Mouse (Mus musculus) yolk sac, embryonic 10.5 days (tissue): ENCODE measurements around the gene Rnf31.

Experiments
- DNase-seq: peaks from one replicate; pipeline ENCODE4 v3.0.0-alpha.2; 2017; ENCODE audit warnings: low spot score

The Rnf31 gene

DNA sequence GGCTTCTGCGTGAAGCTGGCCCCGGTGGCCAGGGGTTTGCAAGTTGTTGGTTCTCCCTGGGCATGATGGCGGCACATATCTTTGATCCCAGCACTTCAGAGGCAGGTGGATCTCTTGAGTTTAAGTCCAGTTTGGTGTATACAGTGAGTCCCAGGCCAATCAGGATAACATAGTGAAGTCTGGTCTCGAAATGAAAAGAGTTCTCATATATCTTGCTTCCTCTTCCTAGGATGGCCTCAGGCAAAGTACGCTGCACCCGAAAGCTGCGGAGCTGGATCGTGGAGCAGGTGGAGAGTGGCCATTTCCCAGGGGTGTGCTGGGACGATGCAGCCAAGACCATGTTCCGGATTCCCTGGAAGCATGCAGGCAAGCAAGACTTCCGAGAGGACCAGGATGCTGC is 13.3 kb downstream of the Rnf31 start:
- no peak for DNase-seq

DNA sequence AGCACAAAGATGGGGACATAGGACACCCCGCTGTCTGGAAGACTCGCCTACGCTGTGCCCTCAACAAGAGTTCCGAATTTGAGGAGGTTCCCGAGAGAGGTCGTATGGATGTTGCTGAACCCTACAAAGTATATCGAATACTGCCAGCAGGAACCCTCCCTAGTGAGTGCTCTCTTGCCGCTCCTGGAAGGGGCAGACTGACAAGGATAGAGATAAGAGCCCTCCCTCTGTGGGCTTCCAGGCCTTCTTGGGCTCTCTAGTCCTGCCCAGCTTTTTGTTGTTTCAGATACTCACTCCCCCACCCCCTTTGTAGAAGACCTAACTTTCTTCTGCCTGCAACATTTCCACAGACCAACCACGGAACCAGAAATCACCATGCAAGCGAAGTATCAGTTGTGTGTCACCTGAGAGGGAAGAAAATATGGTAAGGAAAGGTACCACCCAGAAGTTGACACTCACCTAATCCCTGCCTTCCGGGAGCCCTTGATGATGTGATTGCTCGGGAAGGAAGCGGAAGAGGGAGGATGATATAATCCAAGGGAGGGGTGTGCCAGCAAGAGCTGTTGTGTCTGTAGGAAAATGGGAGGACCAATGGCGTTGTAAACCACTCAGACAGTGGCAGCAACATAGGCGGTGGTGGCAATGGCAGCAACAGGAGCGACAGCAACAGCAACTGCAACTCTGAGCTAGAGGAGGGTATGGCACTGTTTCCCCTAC is 14.4 kb downstream of the Rnf31 start:
- DNase-seq, result no peak

- DNase-seq, result no peak
Measured at GRCm38 (mm10) chr14:55608339-55608738, 16.8 kb downstream of the Rnf31 start.

GRCm38 (mm10) chr14:55613346-55613745 is 21.8 kb downstream of the Rnf31 start:
- peak; percentile 44 for DNase-seq

DNA sequence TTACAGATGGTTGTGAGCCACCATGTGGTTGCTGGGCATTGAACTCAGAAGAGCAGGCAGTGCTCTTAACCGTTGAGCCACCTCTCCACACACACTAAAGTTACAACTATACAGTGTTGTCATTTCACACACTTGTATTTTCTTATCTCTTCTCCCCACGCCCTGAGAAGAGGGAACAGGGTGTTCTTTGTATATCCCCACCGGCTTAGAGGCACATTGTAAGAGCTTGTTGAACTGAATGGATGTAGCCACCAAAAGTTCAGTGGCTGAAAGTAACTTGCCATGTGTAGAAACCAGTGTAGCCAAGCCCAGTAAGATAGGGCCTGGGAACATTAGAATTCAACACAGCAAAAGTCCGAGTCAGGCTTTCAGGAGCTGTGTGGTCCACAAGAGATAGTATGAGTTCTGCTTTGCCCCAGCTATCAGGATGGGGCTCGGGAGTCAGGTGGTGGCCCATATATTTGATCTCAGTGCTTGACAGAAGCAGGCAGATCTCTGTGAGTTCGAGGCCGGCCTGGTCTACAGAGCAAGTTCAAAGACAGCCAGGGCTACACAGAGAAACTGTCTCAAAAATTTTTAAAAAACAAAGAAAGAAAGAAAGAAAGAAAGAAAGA is 23.2 kb downstream of the Rnf31 start:
- no peak for DNase-seq

GRCm38 (mm10) chr14:55615876-55616275 is 24.4 kb downstream of the Rnf31 start:
- DNase-seq, result peak; percentile 54

DNA sequence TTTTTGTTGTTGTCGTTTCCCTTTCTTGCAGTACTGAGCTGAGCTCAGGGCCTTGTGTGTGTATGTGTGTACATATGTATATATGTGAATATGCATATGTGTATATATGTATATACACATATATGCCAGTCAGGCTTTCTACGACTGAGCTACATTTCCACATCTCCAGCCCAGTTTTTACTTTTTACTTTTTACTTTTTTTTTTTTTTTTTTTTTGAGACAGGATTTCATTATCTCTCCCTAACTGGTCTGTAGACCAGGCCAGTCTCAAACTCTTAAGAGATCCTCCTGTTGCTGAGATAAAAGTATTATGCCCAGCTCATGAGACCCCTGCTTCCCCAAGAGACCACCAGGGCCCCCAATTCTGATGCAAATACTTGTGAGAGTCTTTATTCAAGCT is 25.3 kb downstream of the Rnf31 start:
- DNase-seq, result no peak

- DNase-seq, result peak; percentile 87
Measured at GRCm38 (mm10) chr14:55617822-55618221, 26.3 kb downstream of the Rnf31 start, which contains the start of gene Rec8. Rec8 (plus strand) TSS chr14:55618037.

GRCm38 (mm10) chr14:55618486-55619195 is 27.1 kb downstream of the Rnf31 start:
- DNase-seq, result peak; percentile 19

- DNase-seq, result no peak
Measured at GRCm38 (mm10) chr14:55628077-55628827, 36.7 kb downstream of the Rnf31 start.

- no peak for DNase-seq
Measured at GRCm38 (mm10) chr14:55629312-55629711, 37.8 kb downstream of the Rnf31 start.

- no peak for DNase-seq
Measured at GRCm38 (mm10) chr14:55634874-55635522, 43.5 kb downstream of the Rnf31 start.

GRCm38 (mm10) chr14:55635523-55636007 is 44.1 kb downstream of the Rnf31 start, which contains the start of gene Ipo4:
Ipo4 (minus strand) TSS chr14:55635957.
- DNase-seq, result peak; percentile 87

- no peak for DNase-seq
Measured at GRCm38 (mm10) chr14:55637795-55638194, 46.3 kb downstream of the Rnf31 start, which contains the start of gene Gm49378. Gm49378 (minus strand) TSS chr14:55637895.

GRCm38 (mm10) chr14:55640816-55641215 is 49.3 kb downstream of the Rnf31 start:
- DNase-seq, result no peak

DNA sequence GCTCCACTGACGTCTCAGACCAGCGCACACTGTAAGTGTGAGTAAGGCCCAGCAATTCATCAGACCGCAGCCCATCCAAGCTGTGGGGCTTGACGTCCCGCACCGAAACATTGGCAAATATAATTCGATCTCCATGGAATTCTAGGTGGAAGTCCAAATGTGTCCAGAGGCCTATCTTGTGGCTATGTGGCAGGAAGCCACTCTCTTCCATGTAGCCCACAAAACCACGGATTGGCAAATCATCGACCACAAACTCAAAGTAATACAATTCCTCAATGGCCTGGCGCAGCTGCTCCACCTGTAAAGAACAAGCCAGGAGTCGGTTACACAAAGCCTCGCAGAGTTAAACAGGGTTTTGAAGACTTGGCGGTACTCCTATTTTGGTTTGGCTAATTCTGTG is 49.8 kb downstream of the Rnf31 start:
- DNase-seq, result no peak

DNA sequence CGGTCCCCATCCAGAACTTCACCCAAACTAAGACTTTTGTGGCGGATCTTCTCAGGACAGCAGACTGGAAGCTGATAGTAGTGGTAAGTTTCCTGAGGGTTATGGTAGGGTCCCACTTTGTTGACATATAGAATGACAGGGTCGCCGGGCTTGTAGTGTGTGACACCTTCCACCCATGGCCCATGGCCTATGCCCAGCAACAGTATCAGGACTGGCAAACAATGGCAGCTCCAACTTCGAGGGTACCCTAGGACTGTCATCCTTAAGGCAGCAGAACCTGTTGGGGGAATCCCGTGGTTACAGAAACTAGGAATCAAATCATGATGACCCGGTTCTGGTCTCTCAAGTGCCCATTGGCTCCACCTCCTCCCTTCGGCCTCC is 51.2 kb downstream of the Rnf31 start:
- DNase-seq, result no peak

DNA sequence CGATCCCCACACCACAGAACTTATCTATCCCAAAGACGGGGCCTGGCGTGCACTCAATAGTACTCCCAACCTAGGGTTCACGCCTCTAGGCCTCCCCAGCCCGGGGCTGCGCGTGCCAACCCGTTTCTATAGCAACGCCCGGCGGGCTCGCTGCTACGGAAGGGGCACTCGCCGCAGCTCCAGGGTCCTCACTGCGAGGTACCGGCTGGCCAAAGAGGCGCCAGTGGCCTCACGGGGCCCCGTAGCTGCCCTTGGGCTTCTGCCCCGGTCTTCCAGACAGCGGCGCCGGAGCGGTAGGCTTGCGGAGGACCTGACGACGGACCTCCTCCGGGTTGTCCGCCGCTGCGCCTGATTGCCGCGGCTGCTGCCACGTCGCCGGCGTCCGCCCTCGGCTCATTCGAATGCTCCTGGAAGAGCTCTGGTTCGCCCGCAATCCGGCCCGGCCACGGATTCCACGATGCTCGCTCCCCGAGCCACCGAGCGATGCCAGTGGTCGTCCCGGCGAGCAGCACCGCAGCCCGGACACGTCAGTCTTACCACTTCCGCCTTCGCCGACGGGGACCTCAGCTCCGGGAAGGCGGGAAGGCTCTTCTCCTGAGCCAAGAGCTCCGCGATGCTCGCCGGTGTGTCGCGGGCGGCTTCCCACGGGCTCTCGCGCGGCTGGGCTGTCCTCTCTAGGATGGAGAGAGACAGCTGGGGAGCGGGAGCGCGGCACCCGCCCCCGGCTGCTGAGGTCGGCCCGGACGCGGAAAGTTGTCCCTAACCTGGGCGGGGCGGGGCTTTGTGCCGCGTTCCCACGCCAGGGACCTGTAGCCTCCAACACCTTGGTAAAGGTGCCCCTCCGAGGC is 51.8 kb downstream of the Rnf31 start, which contains the start of gene Tm9sf1:
Gene Tm9sf1, minus strand, starts transcription at position 747 of the 848 bp plus-strand sequence.
- DNase-seq, result peak; percentile 93

GRCm38 (mm10) chr14:55644261-55644888 is 52.9 kb downstream of the Rnf31 start:
- DNase-seq, result peak; percentile 36

DNA sequence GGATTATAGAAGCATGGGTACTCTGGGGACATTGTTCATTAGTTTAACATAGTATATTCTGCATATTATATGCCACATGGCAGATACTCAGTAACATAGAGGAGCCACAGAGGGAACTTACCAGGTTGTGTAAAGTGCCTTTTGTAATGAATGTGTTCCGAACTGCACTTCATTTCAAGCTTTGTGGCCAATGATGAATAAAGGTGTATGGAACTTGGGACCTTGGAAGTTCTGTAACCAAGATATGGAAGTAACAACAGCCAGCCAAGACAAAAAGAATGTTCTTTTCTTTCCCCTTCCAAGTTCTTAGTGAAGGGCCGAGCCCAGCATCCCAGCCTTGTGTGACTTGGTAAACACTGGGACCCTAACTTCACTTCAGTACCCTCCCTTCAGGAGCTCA is 58.4 kb downstream of the Rnf31 start, which contains the start of gene Tssk4:
Gene Tssk4, plus strand, starts transcription at position 301 of the 400 bp plus-strand sequence.
- DNase-seq, result no peak
